Mouse (Mus musculus) heart, postnatal 0 days (tissue): ENCODE measurements around the gene Camk2d.

Experiments used
- CTCF ChIP-seq: IDR thresholded peaks from 2 replicates; pipeline ENCODE4 v1.5.1; 2016; ENCODE audit warnings: antibody characterized with exemption, control low read depth, low read depth
- EP300 ChIP-seq: IDR thresholded peaks from 2 replicates; pipeline ENCODE4 v1.6.1; 2016; ENCODE audit warnings: antibody characterized with exemption, low read depth

DNA sequence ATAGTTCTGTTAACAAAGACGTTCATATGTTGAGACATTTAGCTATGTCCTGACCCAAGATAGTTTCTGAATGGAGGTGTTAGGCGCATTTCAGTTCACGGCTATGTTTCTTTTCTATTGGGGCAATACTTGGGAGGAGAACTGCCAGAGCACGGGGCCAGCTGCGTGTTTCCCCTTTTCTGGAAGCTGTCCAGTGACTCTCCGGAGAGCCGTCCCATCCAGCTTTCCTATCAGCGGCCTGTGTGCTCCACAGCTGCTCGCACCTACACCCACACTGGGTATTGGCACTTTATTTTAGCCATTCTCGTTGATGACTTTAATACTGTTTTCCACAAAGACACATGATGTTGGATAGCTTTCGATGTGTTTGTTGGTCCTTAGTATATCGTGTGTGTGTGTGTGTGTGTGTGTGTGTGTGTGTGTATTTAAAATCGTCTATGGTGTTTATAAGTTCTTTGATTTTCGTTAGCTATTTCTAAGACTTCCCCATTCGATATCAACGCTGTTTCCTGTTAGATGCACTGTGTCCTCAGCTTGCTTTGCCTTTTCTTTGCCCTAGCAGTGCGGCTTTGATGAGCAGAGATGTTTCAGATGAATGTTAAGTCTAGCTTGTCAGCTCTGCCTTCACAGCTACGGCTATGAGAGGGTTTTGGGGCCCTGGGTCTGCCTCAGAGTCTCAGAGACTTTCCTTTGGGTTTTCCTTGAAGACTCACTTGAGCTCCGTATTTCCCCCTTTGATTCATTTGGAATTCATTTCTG is 34.2 kb downstream of the Camk2d start:
- TF ChIP-seq CTCF (no peak), EP300 (no peak)
